8 mouse cellular contexts compared by ENCODE assay signal in the genomic region with DNA sequence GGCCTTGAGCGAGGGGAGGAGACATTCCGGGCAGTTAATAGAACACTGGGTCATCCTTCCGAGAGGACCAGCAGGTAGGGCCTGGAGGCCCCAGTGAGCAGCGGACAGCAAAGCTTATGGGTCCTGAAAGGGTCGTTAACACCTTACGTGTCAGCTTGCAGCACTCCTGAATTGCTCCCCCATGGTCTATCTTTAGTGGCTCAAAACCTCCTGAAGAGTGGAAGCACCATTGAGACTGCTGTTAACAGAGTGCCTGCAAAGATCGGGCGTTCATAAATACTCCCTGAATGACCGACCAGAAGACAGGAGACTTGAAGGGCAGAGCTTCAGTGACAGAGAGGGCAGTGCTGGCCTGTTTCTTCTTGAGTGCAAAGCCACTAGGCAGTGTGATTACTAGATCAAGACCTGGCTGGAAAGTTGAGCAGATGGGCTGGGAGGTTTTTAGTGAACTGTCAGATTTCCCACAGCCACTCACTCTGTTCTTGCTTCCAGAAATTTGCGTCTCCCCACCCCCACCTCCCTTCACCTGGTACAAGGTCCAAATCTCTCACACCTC. TPM values are rescaled to one million over a fixed set of nuclear protein-coding genes. Genes with fewer than 3 reads are reported as not detected.
A peak's percentile ranks its signal among the peaks of the same experiment; 100 is the strongest.
DNase-seq lines count a peak whose midpoint lies in the region; ATAC-seq lines count a peak whose summit lies in the region.

No protein-coding gene starts in this region.

- H3K9me3 ChIP-seq in hindbrain, embryonic 14.5 days (ENCODE audit: control insufficient read depth, low read length): no peaks in the 10 kb centered on the region
- H3K9me3 ChIP-seq in midbrain, embryonic 11.5 days (ENCODE audit: control insufficient read depth, low read length): no peaks in the 10 kb centered on the region

- no peaks in the 10 kb centered on the region for H3K4me1 ChIP-seq in brown adipose tissue, adult 24 weeks (ENCODE audit: control insufficient read depth, insufficient read depth, insufficient read length, low read length)
- no peaks in the 10 kb centered on the region for H3K4me1 ChIP-seq in hindbrain, embryonic 14.5 days (replicated peaks; ENCODE audit: control insufficient read depth, insufficient read depth, low read length)
- H3K4me1 ChIP-seq in midbrain, embryonic 11.5 days (ENCODE audit: control insufficient read depth, insufficient read depth, low read length): no peaks in the 10 kb centered on the region

- H3K9ac ChIP-seq in hindbrain, embryonic 14.5 days: peak overlapping the region; percentile 53
- peak overlapping the region; percentile 68; the same call in 1 of the 2 replicates for H3K9ac ChIP-seq in midbrain, embryonic 11.5 days (ENCODE audit: low read length)

- intact Hi-C loops in gastrocnemius, postnatal 36 days (cut with DNase I): no loop called here

- no peaks in the 10 kb centered on the region for H3K27me3 ChIP-seq in hindbrain, embryonic 14.5 days (ENCODE audit: control insufficient read depth, insufficient read depth, low read length)
- no peaks in the 10 kb centered on the region for H3K27me3 ChIP-seq in midbrain, embryonic 11.5 days (ENCODE audit: control insufficient read depth, insufficient read depth, low read length)

- 0 out of 2 replicates have a peak overlapping the region, but pooled peaks have one; percentile 26 for H3K27ac ChIP-seq in brown adipose tissue, adult 24 weeks (replicated peaks; ENCODE audit: low read depth, low read length)
- peak overlapping the region; percentile 93 for H3K27ac ChIP-seq in hindbrain, embryonic 14.5 days
- peak overlapping the region; percentile 80; the same call in 1 of the 2 replicates for H3K27ac ChIP-seq in midbrain, embryonic 11.5 days (ENCODE audit: low read depth, low read length)

- peak; percentile 46; the same call in 1 of the 2 replicates for ATAC-seq in hindbrain, embryonic 14.5 days (ENCODE audit: low FRiP score)
- no peak for ATAC-seq in midbrain, embryonic 11.5 days (ENCODE audit: low FRiP score)

- H3K4me2 ChIP-seq in hindbrain, embryonic 14.5 days (replicated peaks): peak overlapping the region; percentile 80
- H3K4me2 ChIP-seq in midbrain, embryonic 11.5 days: peak overlapping the region; percentile 59

- 21% methylated on average over 10 of the region's 10 CpGs for WGBS in hindbrain, embryonic 14.5 days
- WGBS in midbrain, embryonic 11.5 days: 29% methylated on average over 10 of the region's 10 CpGs

- H3K36me3 ChIP-seq in hindbrain, embryonic 14.5 days (replicated peaks; ENCODE audit: control insufficient read depth, insufficient read depth): no peaks in the 10 kb centered on the region
- H3K36me3 ChIP-seq in midbrain, embryonic 11.5 days (ENCODE audit: control insufficient read depth, insufficient read depth, low read length): no peaks in the 10 kb centered on the region

- H3K4me3 ChIP-seq in brown adipose tissue, adult 24 weeks (ENCODE audit: insufficient read depth, low read depth, low read length): peak overlapping the region; percentile 72
- H3K4me3 ChIP-seq in hindbrain, embryonic 14.5 days (replicated peaks; ENCODE audit: low read length): peak overlapping the region; percentile 40
- peak overlapping the region; percentile 46 for H3K4me3 ChIP-seq in midbrain, embryonic 11.5 days (ENCODE audit: low read depth, low read length)

- DNase-seq in layer of hippocampus, adult 11-12 months (ENCODE audit: low spot score): peak; percentile 11
- DNase-seq in layer of hippocampus, postnatal 10 days (ENCODE audit: low spot score in 2 of 2): no peak
- DNase-seq in hindbrain, embryonic 14.5 days (ENCODE audit: low spot score): peak; percentile 44
- DNase-seq in midbrain, embryonic 11.5 days (ENCODE audit: low spot score, missing footprints): peak; percentile 91
- no peak for DNase-seq in embryo, embryonic 10 days (ENCODE audit: low spot score)
- DNase-seq in layer of hippocampus, postnatal 36 days: no peak
- DNase-seq in gastrocnemius, postnatal 36 days: no peak

RNA-seq across cellular contexts. Expression of gene Msl3, which starts 0.8 kb away (rescaled TPM):
- total RNA-seq in layer of hippocampus, postnatal 10 days (2021): 10 to 100 TPM; 22.5 to 22.9 TPM
- 21.9 and 22.7 TPM in 2 replicates for polyA plus RNA-seq in brown adipose tissue, adult 24 weeks (2012; ENCODE audit: insufficient read depth, insufficient read length, missing spikeins)
- 19.9 and 22.3 TPM in 2 replicates for polyA plus RNA-seq in hindbrain, embryonic 14.5 days (2014; fragmentation: Nextera tagmentation; extraction: Ambion mirVana)
- 35.7 and 40.7 TPM in 2 replicates for polyA plus RNA-seq in midbrain, embryonic 11.5 days (2014; fragmentation: Nextera tagmentation; extraction: Ambion mirVana)
- 10 to 100 TPM; 21.8 to 23.7 TPM for total RNA-seq in layer of hippocampus, postnatal 36 days (2021)
- total RNA-seq in gastrocnemius, postnatal 36 days (2021): 10 to 100 TPM; 41.0 to 42.0 TPM

Comparison
In these comparisons a context has a peak if more than half of its experiments do, and no peak if none do; other contexts are left out.
1. DNase-seq: peak in layer of hippocampus, adult 11-12 months (single experiment), hindbrain, embryonic 14.5 days (single experiment) and midbrain, embryonic 11.5 days (single experiment); none in layer of hippocampus, postnatal 10 days (0 of 2), embryo, embryonic 10 days (single experiment), layer of hippocampus, postnatal 36 days (0 of 2) and gastrocnemius, postnatal 36 days (0 of 2).
2. H3K27ac ChIP-seq: peak in every context shown above with its lines; median percentile 93 in hindbrain, embryonic 14.5 days; 80 in midbrain, embryonic 11.5 days; 26 in brown adipose tissue, adult 24 weeks.
3. Peak in every context shown above with its lines, with median percentiles within 50 percentile points of each other: H3K4me3 ChIP-seq.